Mouse (Mus musculus) kidney, adult 9 months (tissue): ENCODE results near the gene Arcn1.
"Not testable (repeated sequence)": the region's sequence is repeated elsewhere in the genome, so short reads cannot be mapped to it uniquely, and the experiment has no call there.

ENCODE experiments used
- DNase-seq: peaks from one replicate; pipeline ENCODE4 v3.0.0; 2022

Arcn1 gene

GRCm38 (mm10) chr9:44767101-44768028, at the start of gene Arcn1, which contains the start of gene Ift46:
Arcn1 (minus strand) TSS chr9:44767845.
Ift46 (plus strand) TSS chr9:44767908.
- peak; percentile 84 for DNase-seq

DNA sequence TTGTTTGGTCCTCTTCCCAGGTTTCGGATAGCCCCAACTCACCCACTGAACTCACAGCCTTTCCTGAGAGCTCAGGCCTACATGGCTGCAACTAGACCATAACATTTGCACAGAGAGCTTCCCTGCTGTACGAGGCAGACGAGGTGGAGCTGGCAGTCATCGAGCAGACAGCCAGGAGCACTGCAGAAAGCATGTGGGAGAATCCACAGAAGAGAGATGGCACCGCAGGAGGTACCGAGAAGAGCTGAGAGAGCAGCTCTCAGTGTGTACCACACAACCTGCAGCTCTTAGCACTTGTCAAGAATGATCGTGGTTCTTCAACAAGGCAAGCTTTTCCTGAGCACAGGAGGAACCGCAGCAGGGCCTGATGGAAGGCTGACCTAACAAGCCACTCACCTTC, 46.5 kb upstream of the Arcn1 start:
- no peak for DNase-seq

GRCm38 (mm10) chr9:44810316-44810715, 42.7 kb upstream of the Arcn1 start:
- DNase-seq: peak; percentile 44

GRCm38 (mm10) chr9:44807778-44808177, 40.1 kb upstream of the Arcn1 start:
- no peak for DNase-seq

DNA sequence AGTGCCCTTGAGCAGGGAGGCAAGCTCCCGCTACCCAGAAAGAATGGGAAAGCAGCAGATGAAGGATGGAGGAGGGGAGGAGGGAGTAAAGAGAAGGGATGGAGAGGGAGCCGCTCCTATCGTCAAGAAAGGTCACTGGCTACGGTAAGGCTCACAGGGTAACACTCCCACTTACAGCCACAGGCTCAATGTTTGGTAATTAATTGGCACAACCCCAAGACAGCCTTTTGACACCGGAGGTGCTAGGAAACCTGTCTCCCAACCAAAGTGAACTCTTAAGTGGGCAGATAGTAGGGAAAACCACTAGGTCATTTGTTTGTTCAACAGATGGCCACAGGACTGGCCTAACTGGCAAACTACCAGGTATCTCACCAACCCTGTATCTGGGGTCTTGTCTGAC, 39.5 kb upstream of the Arcn1 start:
- DNase-seq: no peak

GRCm38 (mm10) chr9:44805536-44805935, 37.9 kb upstream of the Arcn1 start:
- DNase-seq: no peak

DNA sequence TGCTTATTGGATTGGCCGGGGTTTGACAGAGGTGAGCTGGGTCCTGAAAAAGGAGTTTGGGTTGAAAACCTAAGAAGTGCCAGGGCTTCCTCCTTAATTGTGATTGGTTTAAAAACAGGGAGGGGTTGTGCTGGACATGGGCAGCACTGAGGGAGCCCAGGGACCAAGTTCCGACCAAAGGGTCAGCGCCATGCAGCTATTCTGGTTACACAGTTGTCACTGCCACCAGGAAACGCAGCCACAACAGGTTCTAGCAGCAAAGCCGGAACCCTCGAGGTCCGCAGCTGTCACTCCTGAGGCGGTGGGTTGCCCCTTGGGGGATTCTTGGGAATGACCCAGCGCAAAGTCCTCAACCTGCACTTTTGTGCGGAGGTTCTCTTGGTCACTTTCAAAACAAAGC, 37.0 kb upstream of the Arcn1 start:
- peak; percentile 82 for DNase-seq

DNA sequence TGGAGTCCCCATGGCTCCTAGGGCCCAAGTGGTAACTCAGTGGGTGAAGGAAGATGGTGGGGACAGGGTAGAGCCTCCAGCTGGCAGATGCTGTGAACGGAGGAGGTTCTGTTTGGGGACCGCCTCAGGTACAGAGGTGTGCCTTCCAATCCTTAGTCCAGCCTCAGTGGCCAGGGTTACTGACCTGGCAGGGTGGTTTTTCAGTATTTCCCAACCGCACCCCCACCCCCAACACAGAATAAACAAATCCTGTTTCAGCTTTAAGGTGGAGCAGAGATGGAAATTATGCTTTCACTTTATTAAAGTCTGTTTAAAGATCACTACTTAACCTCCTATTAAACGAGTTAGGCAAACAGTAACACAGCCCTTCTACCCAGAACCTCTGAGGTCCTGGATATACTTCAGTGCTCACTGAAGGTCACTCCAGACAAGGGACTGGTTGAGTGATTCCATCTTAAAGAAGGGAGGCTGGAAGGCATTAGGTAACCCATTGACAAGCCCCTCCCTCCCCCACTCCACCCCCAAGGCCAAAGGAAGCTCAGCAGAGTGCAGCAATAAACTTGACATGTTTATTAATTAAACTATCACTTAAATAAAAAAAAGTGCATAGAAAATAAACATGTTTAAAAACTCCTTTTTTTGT, 35.3 kb upstream of the Arcn1 start, which contains the start of gene Ttc36:
Ttc36 (minus strand) TSS at position 265 of the 643 bp plus-strand sequence.
- peak; percentile 94 for DNase-seq

DNA sequence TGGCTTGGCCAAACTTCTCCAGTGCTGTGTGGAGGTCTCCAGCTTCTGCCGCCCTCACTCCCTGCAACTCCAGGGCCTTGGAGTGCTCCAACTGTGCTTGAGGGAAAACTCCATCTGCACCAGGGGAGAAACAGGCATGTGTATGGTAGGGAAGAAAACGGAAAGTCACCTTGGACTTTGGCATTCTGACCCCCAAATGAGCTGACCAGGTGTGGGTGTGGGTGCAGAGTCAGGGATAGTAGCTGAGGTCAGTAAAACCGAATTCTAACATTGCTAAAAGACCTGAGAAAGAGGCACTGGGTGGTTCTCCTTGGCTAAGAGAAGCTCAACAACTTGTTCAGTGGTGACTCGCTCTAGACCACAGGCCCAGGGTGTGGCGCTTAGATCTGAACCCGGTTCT, 34.0 kb upstream of the Arcn1 start:
- DNase-seq: peak; percentile 73

- no peak for DNase-seq
Observed at GRCm38 (mm10) chr9:44799958-44800324, 32.3 kb upstream of the Arcn1 start.

DNA sequence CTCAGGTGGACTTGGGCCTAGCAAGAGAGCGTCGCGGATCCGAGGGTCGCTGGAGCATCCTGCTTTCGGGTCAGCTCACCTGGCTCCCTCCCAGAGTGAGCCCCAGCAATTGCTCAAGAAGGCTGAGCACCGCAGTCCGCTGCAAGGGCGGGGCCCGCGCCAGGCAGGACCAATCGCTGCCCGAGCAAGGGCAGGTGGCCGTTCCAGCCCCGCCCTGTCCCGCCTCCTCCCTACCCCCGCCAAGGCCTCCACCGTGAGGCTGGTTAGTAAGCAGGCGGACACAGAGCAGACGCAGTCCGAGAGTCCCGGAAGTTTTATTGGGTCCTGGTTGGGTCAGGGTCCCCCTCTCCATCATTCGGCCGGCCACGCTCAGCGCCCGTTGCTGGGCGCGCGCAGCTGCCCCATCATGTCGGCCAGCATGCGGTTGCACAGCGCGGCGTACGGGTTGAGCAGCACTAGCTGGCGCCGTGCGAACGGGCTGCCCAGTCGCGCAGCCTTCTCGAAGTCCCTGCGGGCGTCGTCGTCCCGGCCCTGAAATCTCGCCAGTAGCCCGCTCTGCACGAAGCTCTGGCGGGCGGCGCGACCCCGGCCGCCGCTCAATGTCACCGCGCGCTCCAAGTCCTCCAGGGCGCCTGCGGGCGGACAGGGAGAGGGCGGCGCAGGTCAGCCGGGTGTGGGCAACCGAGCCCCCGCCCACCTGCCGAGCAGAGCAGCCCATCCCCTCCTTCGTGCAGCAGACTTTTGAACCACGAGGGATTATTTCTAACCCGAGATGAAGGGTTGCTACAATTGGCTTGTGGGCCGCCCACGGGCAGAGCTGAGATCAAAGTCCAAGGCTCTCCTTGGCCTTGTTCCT, 31.7 kb upstream of the Arcn1 start, which contains the start of gene Tmem25:
Tmem25 (minus strand) TSS at position 206 of the 856 bp plus-strand sequence.
- DNase-seq: peak; percentile 94

DNA sequence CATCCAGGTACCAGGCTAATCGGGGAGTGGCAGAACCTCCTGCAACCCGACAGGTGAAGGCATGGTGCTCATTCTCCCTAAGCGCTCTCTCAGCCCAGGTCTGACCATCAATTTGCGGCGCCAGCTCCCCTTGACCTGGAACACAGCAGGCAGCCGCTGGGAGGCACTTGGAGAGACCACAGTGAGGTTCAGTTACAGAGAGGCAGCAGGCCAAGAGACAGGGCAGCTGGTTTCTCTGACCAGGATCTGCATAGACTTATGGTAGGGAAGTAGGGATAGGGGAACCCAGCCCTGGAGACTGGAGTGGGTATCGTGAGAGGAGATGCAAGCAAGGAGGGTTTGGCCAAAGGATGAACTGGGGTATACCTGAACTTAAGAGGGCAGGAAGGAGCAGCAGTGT, 30.7 kb upstream of the Arcn1 start:
- DNase-seq: peak; percentile 37

DNA sequence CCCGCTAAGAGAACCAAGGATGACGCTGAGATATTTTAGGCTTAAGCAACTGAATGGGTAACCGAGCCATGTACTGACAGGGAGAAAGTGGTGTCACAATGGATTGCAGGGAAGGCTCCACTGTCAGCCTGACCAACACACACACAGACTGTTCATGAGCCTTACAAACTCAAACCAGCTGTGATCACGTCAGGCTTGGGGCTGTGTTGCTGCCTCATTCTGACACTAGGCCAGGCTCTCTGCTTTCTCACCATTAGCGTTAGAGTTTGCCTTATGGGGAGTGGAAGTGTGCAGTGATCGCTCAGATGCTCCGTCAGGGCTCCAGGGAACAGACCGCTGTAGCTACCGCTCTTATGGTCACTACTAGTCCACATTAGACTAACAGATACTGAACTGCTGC, 25.2 kb upstream of the Arcn1 start:
- no peak for DNase-seq

- peak; percentile 98 for DNase-seq
Observed at GRCm38 (mm10) chr9:44772750-44773651, 5.4 kb upstream of the Arcn1 start.

GRCm38 (mm10) chr9:44772392-44772749, 4.7 kb upstream of the Arcn1 start:
- DNase-seq: no peak

- DNase-seq: no peak
Observed at GRCm38 (mm10) chr9:44771376-44771775, 3.7 kb upstream of the Arcn1 start.

DNA sequence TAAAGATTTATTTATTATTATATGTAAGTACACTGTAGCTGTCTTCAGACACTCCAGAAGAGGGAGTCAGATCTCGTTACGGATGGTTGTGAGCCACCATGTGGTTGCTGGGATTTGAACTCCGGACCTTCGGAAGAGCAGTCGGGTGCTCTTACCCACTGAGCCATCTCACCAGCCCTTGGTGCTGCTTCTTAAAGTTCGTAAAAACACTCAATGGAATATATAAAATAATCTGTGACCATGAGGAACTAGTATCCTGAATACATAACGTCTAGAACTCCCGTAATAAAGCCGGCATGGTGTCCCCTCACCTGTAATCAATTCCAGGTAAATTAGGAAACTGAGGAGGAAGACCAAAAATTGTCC, 367 bp upstream of the Arcn1 start:
- DNase-seq: not testable (repeated sequence)

DNA sequence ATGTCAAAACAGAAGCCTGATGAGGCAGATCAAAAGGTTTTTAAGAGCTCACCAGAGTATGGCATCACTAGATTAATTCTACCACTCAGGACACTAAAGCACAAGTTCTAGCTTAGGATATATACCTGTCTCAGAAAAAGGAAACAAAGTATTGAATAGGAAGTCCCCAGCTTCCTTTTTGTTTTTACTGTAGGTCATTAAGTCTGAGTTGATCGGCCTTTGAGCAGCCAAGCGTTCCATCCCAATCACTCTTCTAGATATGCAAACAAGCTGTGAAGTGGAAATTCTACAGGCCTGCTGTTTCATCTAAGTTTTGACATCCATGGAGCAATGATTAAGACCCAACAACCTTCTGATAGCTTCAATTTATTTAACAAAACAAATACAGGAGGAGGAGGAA, 6.8 kb downstream of the Arcn1 start:
- DNase-seq: no peak

GRCm38 (mm10) chr9:44748473-44748872, 19.2 kb downstream of the Arcn1 start:
- DNase-seq: peak; percentile 44

DNA sequence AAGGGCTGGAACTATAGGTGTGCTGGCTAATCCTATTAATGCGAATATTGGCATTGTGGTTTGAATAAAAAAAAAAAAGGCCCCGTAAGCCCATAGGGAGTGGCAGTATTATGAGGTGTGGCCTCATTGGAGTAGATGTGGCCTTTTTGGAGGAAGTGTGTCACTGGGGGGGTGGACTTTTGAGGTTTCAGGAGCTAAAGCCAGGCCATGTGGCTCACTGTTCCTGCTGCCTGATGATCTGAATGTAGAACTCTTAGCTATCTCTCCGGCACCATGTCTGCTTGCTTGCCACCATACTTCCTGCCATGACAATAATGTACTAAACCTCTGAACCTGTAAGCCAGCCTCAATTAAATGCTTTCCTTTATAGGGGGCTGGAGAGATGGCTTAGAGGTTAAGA, 20.3 kb downstream of the Arcn1 start:
- DNase-seq: no peak

- DNase-seq: no peak
Observed at GRCm38 (mm10) chr9:44746666-44747065, 21.0 kb downstream of the Arcn1 start.

- no peak for DNase-seq
Observed at GRCm38 (mm10) chr9:44745371-44745770, 22.3 kb downstream of the Arcn1 start.
